Mouse (Mus musculus) thymus, postnatal 36 days (tissue): ENCODE measurements around the gene Ces2c.
"Not testable (repeated sequence)": the region's sequence is repeated elsewhere in the genome, so short reads cannot be mapped to it uniquely, and the experiment has no call there.

Experiments used
- DNase-seq, 2 experiments: peaks; one replicate each; pipeline ENCODE4 v3.0.0; 2022; ENCODE audit warnings: mixed read lengths in 2 of 2

Ces2c gene

DNA sequence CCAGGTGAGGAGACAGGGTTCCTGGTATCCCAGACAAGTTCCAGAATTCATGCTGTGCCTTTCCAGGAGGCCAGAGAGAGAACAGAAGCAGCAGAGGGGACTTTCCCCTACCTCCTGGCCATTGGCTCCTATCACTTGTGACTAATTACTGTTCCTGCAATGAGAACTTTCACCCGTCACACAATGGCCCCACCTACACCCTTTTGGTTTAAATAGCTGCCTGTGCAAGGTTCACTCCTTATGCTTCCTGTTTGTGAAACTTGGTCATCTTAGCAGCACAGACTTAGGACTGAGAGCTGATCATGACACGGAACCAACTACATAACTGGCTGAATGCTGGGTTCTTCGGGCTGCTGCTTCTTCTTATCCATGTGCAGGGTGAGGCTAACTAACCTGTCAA lies at the start of gene Ces2c:
Gene Ces2c, plus strand, starts transcription at position 238 of the 400 bp plus-strand sequence.
- DNase-seq = no peak

DNA sequence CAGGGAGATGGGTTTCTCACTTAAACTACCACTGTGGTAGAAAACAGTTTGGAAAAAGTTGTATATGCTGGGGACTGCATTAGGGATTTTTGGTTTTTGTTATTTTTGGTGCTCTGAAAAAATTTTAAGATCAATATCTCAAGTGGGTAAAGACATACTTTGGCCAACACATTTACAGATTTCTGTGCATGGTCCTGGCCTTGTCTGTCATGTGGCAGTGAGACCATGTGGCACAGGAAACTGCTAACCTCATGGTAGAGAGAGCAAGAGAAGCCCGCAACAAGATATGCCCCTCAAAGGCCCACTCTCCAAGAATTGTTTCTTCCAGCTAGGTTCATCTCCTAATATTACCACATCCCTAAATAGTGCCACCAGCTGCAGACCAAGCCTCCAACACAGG lies 47.5 kb upstream of the Ces2c start:
- DNase-seq = no peak

DNA sequence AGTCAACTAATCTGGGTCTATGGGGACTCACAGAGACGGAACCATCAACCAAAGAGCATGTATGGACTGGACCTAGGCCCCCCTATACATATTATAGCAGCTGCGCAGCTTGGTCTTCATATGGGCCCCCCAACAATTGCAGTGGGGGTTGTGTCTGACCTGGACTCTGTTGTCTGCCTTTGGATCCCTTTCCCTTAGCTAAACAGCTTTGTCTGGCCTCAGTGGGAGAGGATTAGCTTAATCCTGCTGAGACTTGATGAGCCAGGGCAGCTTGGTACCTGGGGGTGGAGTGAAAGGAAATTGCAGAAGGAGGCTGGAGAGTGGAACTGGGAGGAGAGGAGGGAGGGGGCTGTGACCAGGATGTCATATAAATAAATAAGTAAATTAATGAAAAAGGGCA lies 40.7 kb upstream of the Ces2c start:
- no peak for DNase-seq

DNA sequence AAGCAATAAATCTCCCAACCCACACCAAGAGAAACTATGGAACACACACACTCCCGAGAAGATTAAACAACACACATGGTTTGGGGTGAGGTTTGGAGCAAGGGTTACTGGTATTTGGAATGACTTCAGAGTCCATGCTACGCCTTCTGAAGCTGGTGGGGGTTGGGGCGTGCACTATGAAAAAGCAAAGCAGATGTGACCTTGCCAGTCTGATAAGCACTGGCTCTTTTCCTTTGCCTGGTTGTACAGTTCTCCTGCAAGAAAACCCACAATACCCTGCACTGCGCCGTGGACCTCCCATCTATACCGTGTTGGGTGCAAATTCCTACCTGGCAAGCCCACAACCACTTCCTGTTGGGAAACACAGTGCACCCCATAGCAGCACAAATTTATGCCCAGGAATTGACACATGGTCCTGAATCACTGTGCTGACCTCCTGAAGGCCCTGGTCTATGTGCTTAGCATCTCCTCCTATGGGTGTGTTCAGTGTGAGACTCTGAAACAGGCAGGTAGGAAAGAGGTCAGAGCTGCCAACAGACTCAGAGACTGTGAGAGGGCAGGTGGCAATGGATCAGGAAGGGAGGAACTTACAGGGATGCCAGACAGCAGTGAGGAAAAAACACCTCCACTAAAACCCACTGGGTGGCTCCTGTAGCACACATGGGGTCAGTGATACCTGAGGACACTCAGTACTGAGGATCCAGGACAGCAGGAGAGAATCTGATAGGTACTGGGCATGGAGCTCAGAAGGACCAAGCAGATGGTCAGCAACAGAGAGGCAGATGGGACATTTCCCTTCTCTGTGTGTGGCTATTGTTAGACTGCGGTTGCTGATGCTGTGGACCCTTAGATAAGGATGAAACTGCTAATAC lies 38.1 kb upstream of the Ces2c start:
- no peak for DNase-seq

DNA sequence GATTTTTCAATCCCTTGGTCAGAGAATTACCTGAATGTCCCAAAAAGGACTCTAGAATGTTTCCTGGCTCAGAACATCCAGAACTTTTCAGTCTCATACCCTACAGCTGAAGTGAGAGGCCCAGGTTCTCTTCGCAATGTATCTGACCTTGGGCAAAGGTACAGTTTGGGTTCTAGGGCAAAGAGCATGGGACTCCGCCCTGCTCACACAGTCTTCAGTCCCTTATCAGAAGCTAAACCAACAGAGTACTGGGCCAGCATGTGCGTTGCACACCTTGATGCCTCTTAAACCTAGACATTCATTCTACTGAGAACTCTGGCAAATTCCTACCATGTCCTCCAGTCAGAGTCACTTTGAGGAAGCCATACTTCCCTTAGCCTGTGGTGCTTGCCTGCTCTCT lies 37.4 kb upstream of the Ces2c start:
- DNase-seq = no peak

DNA sequence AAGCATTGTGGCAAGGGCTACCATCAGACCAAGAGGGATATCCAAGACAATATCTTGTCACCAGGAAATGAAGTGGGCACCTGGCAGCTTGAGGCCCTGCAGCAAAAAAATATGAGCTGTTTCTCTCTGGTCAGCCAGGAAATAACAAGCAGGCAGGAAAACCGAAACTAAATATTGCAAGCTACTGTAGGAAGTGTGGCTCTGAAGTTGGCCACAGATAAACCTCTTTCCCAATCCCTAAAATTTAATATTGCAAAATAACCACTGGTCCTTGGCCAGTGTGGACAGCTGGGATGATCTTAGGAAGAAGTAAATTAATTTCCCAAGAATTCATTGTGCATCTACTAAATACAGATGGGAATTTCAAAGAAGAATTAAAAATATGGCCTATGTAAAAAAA lies 20.0 kb upstream of the Ces2c start:
- DNase-seq = no peak

DNA sequence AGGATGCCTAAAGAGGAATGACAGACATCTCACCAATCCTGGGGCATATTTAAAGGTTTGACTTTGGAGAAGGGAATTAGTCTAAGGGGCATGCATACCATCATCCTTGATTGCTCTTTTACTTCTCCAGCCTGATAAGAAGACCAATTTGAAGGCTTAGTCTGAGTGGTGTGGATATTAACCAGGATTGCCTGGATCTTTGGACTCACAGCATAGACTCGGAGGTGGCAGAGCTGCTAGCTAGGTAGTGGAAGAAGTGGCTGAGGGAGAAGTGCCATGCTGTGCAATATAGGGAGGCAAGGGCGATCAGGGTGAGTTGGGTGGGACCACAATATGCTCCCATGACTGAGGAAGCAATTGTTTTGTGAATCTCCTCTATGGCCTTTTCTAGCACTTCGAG lies 18.6 kb upstream of the Ces2c start:
- no peak for DNase-seq

DNA sequence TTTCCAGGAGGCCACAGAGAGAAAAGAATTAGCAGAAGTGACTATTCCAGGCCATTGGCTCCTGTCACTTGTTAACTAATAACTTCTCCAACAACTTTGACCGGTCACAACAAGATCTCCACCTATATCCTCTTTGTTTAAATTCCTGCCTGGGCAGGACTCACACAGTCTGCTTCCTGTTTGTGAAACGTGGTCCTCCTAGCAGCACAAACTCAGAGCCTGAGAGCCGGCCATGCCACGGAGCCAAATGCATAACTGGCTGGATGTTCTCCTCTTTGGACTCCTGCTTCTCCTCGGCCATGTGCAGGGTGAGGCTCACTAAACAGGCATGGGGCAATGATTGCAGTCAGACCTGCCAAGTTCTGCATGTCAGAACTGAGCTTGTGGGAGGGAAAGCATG lies 15.4 kb upstream of the Ces2c start, which contains the start of gene Ces2b:
Gene Ces2b, plus strand, starts transcription at position 133 of the 400 bp plus-strand sequence.
- no peak for DNase-seq

DNA sequence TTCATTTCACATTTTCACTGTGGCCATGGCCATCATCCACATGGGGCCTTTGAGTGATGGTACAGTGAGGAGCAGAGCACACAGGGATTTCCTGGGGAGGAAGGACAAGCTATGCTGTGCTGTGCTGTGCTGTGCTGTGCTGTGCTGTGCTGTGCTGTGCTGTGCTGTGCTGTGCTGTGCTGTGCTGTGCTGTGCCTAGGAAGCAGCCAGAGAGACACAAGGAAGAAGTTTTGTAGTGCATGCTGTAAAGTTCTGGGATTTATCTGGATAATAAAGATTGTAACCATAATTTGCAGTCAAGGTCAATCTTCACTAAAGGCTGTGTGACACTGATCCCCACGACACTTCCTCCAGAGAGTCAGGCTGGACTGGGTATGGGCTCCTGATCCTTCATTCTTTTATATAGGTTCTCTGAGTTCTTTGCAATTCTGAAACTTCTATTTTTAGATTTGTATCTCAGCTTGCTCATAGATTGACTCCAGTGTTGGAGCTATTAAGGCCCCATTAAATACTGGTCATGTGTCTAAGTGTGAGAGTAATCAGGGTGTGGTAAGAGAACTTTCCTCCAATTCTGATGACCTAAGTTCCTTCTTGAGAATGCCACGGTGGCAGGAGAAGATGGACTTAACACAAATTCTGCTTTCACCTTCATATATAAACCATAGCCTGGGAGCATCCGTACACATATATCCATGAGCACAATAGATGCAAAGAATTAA lies 5.3 kb upstream of the Ces2c start:
- DNase-seq = no peak

DNA sequence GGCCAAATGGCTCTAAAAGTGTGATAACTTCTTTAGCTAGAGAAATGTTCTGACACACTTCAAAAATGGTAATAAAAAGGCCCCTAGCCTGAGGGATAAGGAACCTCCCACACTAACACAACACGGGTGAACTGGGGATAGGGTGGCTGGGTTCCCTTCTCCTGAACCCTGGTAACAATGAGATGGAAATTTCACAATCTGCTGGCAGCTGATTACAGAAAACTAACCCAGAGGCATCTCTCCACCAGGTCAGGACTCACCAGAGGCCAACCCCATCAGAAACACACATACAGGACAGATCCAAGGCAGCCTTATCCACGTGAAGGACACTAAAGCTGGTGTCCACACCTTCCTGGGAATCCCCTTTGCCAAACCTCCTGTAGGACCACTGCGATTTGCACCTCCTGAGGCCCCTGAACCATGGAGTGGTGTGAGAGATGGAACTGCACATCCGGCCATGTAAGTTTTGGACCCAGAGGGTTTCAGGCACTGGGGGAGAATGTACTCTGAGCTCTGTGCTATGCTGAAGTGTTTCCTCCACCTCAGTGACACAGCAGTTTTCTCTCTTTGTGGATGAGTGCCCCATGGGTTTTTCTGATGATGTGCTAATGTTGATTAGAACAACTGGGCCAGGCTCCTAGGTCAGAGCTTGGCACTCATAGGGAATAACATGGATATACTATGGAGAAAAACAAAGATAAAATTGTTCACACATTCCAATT lies 1.0 kb downstream of the Ces2c start:
- DNase-seq = no peak

DNA sequence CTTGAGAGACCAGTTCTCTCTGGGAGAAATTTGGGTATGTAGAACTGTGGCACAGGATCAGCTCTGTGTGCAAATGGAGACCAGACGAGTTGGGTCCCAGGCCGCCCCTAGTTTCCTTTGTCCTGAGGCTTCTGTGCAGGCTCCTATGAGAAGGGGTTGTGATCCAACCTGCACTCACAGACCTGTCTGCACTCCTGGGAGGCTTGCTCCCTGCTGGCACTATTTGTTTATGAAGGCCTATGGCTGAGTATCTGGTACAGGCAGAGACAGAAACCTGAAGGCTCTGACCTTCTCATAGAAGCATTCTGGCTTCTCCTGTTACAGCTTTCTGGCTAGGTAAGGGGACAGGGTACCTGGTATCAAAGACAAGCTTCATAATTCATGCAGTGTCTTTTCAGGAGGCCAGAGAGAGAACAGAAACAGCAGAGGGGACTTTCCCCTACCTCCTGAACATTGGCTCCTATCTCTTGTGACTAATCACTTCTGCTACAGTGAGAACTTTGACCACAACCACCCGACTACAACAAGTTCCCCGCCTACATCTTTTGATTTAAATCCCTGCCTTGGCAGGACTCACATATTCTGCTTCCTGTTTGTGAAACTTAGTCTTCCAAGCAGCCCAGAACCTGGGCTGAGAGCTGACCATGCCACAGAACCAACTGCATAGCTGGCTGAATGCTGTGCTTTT lies 20.1 kb downstream of the Ces2c start:
- not testable (repeated sequence) for DNase-seq

DNA sequence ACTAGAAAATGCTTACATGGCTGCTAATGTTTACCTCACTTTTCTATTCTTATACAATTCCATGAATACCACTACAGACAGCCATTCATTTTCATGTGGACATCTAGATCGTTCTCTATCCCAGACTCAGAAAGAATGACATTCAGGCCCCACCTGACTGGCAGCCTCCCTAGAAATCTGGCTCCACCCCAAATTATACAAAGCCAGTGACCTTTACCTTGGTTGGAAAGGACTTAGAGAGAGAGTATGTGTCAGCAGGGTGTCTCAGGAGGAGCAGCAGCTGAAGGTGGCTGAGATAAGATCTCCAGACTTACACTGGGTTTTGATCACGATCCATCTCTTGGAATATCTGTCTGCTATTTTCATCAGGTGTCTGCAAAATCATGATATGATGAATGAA lies 22.0 kb downstream of the Ces2c start:
- not testable (repeated sequence) for DNase-seq

DNA sequence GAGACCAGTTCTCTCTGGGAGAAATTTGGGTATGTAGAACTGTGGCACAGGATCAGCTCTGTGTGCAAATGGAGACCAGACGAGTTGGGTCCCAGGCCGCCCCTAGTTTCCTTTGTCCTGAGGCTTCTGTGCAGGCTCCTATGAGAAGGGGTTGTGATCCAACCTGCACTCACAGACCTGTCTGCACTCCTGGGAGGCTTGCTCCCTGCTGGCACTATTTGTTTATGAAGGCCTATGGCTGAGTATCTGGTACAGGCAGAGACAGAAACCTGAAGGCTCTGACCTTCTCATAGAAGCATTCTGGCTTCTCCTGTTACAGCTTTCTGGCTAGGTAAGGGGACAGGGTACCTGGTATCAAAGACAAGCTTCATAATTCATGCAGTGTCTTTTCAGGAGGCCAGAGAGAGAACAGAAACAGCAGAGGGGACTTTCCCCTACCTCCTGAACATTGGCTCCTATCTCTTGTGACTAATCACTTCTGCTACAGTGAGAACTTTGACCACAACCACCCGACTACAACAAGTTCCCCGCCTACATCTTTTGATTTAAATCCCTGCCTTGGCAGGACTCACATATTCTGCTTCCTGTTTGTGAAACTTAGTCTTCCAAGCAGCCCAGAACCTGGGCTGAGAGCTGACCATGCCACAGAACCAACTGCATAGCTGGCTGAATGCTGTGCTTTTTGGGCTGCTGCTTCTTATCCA lies 39.5 kb downstream of the Ces2c start:
- not testable (repeated sequence) for DNase-seq

DNA sequence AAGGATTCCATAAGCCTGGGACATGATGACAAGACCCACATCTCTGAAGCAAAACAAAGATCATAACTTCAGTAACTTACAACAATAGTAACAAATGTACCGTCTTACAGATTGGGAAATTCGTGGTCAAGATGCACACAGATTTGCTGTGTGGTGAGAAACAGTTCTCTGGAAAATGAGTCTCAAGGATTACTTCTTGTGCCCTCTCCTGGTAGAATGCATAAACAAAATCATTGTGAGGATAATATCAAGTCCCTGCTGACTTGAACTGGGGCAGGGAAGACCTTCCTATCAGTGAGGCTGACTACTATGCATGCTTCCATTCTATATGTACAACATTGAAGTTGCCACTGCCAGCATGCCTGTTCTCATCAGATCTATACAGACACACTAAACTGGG lies 54.9 kb downstream of the Ces2c start:
- DNase-seq = no peak
